Mouse (Mus musculus): ENCODE measurements around the gene Galk1.
A peak's percentile ranks its signal among the peaks of the same experiment; 100 is the strongest.

GRCm38 (mm10) chr11:116020519-116020922 lies 8.0 kb upstream of the Galk1 start:
- TF ChIP-seq HCFC1 (IDR thresholded peaks at IDR 0.05; ENCODE audit: borderline replicate concordance, insufficient read depth, low read length), result no peak
- TF ChIP-seq ZC3H11A (IDR thresholded peaks at IDR 0.05; ENCODE audit: borderline replicate concordance, low read depth, low read length), result no peak
- TF ChIP-seq ZNF384 (IDR thresholded peaks at IDR 0.05; ENCODE audit: low read depth, low read length), result peak; percentile 89
- TF ChIP-seq MAFK (IDR thresholded peaks at IDR 0.05; ENCODE audit: insufficient read depth, low read depth, low read length), result no peak
- no peak for TF ChIP-seq CHD2 (IDR thresholded peaks at IDR 0.05; ENCODE audit: low read depth, low read length)

Data from ES-E14 (cell line).